15 mouse cellular contexts compared by ENCODE assay signal in the genomic region with DNA sequence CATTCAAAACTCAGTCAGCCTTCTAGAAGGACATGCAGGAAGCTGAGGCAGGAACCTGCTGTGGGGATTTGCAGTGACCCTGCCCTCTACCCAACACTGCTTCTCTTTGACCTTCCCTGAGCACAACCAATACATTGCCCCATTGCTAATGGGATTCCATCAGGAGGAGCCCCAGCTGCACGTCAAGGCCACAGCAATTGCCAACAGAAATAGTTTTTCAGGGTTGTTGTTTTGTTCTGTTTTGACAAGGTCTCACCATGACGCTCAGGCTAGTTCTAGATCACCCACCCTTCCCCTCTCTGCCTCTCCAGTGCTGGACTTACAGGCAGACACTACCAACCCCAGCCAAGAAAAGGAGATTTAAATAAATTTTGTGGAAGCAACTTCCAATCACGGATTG. TPM values are rescaled to one million over a fixed set of nuclear protein-coding genes. Genes with fewer than 3 reads are reported as not detected.
A peak's percentile ranks its signal among the peaks of the same experiment; 100 is the strongest.
DNase-seq lines count a peak whose midpoint lies in the region.
"Had no signal": no experiment of that assay in that cellular context is flagged by ENCODE, and none has a peak within 500 bp of the region (broad histone marks: within the 10 kb centered on the region; RNA-seq: fewer than 3 reads in every experiment).

No protein-coding gene starts in this region.

- intact Hi-C loops in heart, postnatal 14 days (cut with DNase I), result loop anchor here (5.0 kb wide), 1 partner anchor 147 kb away; no protein-coding TSS in a partner anchor

- DNase-seq in heart, adult 11 months, result peak; percentile 61
- DNase-seq in heart, postnatal 14 days, result no peak
- peak; percentile 28 for DNase-seq in testis, postnatal 10 days (ENCODE audit: low spot score)
- no peak for DNase-seq in testis, postnatal 14 days (ENCODE audit: low spot score)
- DNase-seq: adrenal gland, adult 2 months; adrenal gland, adult 8-10 months; adrenal gland, postnatal 10 days; adrenal gland, postnatal 14 days; adrenal gland, postnatal 25 days; adrenal gland, postnatal 36 days; B cell, adult 2 months; cerebellum, adult 11 months; cerebellum, adult 11-12 months; cerebellum, adult 18-20 months had no signal

RNA-seq across cellular contexts. Expression of a gene that starts 53.2 kb away (rescaled TPM):
- 10 to 100 TPM; 12.1 to 14.4 TPM for total RNA-seq in heart, postnatal 14 days (2021)
- total RNA-seq: CH12.LX had no signal

Comparison
In these comparisons a context has a peak if more than half of its experiments do, and no peak if none do; other contexts are left out.
1. DNase-seq: peak in heart, adult 11 months (single experiment) and testis, postnatal 10 days (single experiment); none in heart, postnatal 14 days (0 of 2) and testis, postnatal 14 days (single experiment).